In genomic region chr19:55560088-55560682, GRCm38 (mm10) we compare ENCODE assay signal across 27 mouse cellular contexts.
DNase-seq lines count a peak whose midpoint lies in the region; ATAC-seq and TF ChIP-seq lines count a peak whose summit lies in the region.
"Had no signal": no experiment of that assay in that cellular context is flagged by ENCODE, and none has a peak within 500 bp of the region (broad histone marks: within the 10 kb centered on the region; RNA-seq: fewer than 3 reads in every experiment).

No protein-coding gene starts in this region.

- no peaks in the 10 kb centered on the region for H3K79me2 ChIP-seq in heart, adult 2 months (replicated peaks; ENCODE audit: control insufficient read depth, insufficient read depth, low read length)

- TF ChIP-seq CTCF in heart, adult 2 months (IDR thresholded peaks at IDR 0.05), result no peak
- TF ChIP-seq CTCF in lung, embryonic 14.5 days (IDR thresholded peaks at IDR 0.05; ENCODE audit: low read depth), result no peak

- no peaks in the 10 kb centered on the region for H3K36me3 ChIP-seq in embryonic facial prominence, embryonic 14.5 days (ENCODE audit: control insufficient read depth, insufficient read depth, low read length)
- H3K36me3 ChIP-seq in embryonic facial prominence, embryonic 10.5 days (replicated peaks), result no peaks in the 10 kb centered on the region
- H3K36me3 ChIP-seq in heart, adult 2 months (ENCODE audit: control insufficient read depth, insufficient read depth, low read length), result no peaks in the 10 kb centered on the region
- no peaks in the 10 kb centered on the region for H3K36me3 ChIP-seq in lung, embryonic 14.5 days (ENCODE audit: insufficient read depth)
- H3K36me3 ChIP-seq: forebrain, embryonic 15.5 days; heart, embryonic 13.5 days; hindbrain, embryonic 13.5 days had no signal

- H3K27ac ChIP-seq in embryonic facial prominence, embryonic 14.5 days (replicated peaks; ENCODE audit: low read depth, low read length), result no peak overlapping the region
- no peak overlapping the region for H3K27ac ChIP-seq in embryonic facial prominence, embryonic 10.5 days (replicated peaks)
- no peak overlapping the region for H3K27ac ChIP-seq in heart, adult 2 months
- H3K27ac ChIP-seq in lung, embryonic 14.5 days (ENCODE audit: low read depth), result no peak overlapping the region
- H3K27ac ChIP-seq: forebrain, embryonic 15.5 days; heart, embryonic 13.5 days; hindbrain, embryonic 13.5 days; kidney, postnatal 0 days; left cerebral cortex, adult 2 months; midbrain, embryonic 10.5 days; stomach, postnatal 0 days had no signal

- intact Hi-C loops in heart, adult 2 months (cut with DNase I), result loop anchor here (5.0 kb wide), 1 partner anchor 192 kb away; no protein-coding TSS in a partner anchor
- intact Hi-C loops in heart, postnatal 10 days (cut with DNase I), result no loop called here

- no peak for TF ChIP-seq POLR2A in heart, adult 2 months (IDR thresholded peaks at IDR 0.05; ENCODE audit: insufficient read depth, low read depth, low read length)

- no peaks in the 10 kb centered on the region for H3K9me3 ChIP-seq in embryonic facial prominence, embryonic 14.5 days (ENCODE audit: control insufficient read depth, low read length)
- H3K9me3 ChIP-seq in embryonic facial prominence, embryonic 10.5 days, result no peaks in the 10 kb centered on the region
- H3K9me3 ChIP-seq in lung, embryonic 14.5 days (ENCODE audit: low read depth, low read length), result no peaks in the 10 kb centered on the region
- H3K9me3 ChIP-seq: forebrain, embryonic 15.5 days; heart, embryonic 13.5 days; hindbrain, embryonic 13.5 days; midbrain, embryonic 10.5 days had no signal

- peaks cover 35% of the 10 kb centered on the region for H3K4me1 ChIP-seq in embryonic facial prominence, embryonic 14.5 days (ENCODE audit: control insufficient read depth, insufficient read depth, low read length)
- H3K4me1 ChIP-seq in embryonic facial prominence, embryonic 10.5 days, result peaks cover 36% of the 10 kb centered on the region
- peaks cover 9% of the 10 kb centered on the region for H3K4me1 ChIP-seq in heart, adult 2 months (ENCODE audit: control insufficient read depth, insufficient read depth, low read length)
- peaks cover 7% of the 10 kb centered on the region; the same call in 1 of the 2 replicates for H3K4me1 ChIP-seq in lung, embryonic 14.5 days (ENCODE audit: insufficient read depth)

- no peak for ATAC-seq in embryonic facial prominence, embryonic 14.5 days (ENCODE audit: low read depth)
- no peak for ATAC-seq in lung, embryonic 14.5 days (ENCODE audit: insufficient read depth)
- ATAC-seq: forebrain, embryonic 15.5 days; midbrain, embryonic 16.5 days; Patski had no signal

- H3K4me3 ChIP-seq in embryonic facial prominence, embryonic 14.5 days (ENCODE audit: low read depth, low read length), result no peak overlapping the region
- no peak overlapping the region for H3K4me3 ChIP-seq in embryonic facial prominence, embryonic 10.5 days
- H3K4me3 ChIP-seq in heart, adult 2 months, result no peak overlapping the region
- no peak overlapping the region for H3K4me3 ChIP-seq in lung, embryonic 14.5 days (ENCODE audit: low read depth, low read length)
- H3K4me3 ChIP-seq: forebrain, embryonic 15.5 days; heart, embryonic 13.5 days; hindbrain, embryonic 13.5 days; left cerebral cortex, adult 2 months; midbrain, embryonic 10.5 days had no signal

- peak; percentile 75 for DNase-seq in embryonic facial prominence, embryonic 14.5 days (ENCODE audit: low spot score)
- no peak for DNase-seq in embryonic facial prominence, embryonic 10.5 days (ENCODE audit: low spot score)
- peak; percentile 45 to 49 for DNase-seq in heart, adult 2 months
- DNase-seq in heart, postnatal 10 days, result no peak
- peak; percentile 63 for DNase-seq in lung, embryonic 14.5 days
- DNase-seq in lung, postnatal 25 days (ENCODE audit: low spot score), result no peak
- DNase-seq in gastrocnemius, postnatal 25 days, result peak; percentile 36
- DNase-seq in ovary, adult 18-20 months (ENCODE audit: low spot score), result no peak
- DNase-seq: adrenal gland, postnatal 14 days; cerebellum, adult 8-10 months; cerebellum, postnatal 36 days; embryo, embryonic 11 days; kidney, adult 11 months; layer of hippocampus, adult 9-11 months; lung, adult 18-20 months; thymus, adult 2 months; thymus, postnatal 4 days had no signal

- WGBS in embryonic facial prominence, embryonic 14.5 days, result 52% methylated on average over 11 of the region's 11 CpGs
- WGBS in embryonic facial prominence, embryonic 10.5 days, result 82% methylated on average over 11 of the region's 11 CpGs
- WGBS in heart, adult 2 months, result 86% methylated on average over 11 of the region's 11 CpGs
- 64% methylated on average over 11 of the region's 11 CpGs for WGBS in lung, embryonic 14.5 days

- no peak overlapping the region for H3K4me2 ChIP-seq in embryonic facial prominence, embryonic 14.5 days (ENCODE audit: low read depth, low read length)
- H3K4me2 ChIP-seq in lung, embryonic 14.5 days, result no peak overlapping the region
- H3K4me2 ChIP-seq: forebrain, embryonic 15.5 days; heart, embryonic 13.5 days; hindbrain, embryonic 13.5 days; liver, embryonic 11.5 days had no signal

- no peaks in the 10 kb centered on the region for H3K27me3 ChIP-seq in embryonic facial prominence, embryonic 14.5 days (replicated peaks; ENCODE audit: control insufficient read depth, insufficient read depth, low read length)
- peaks cover 55% of the 10 kb centered on the region for H3K27me3 ChIP-seq in embryonic facial prominence, embryonic 10.5 days (replicated peaks; ENCODE audit: low read depth, poor library complexity, severe bottlenecking)
- no peaks in the 10 kb centered on the region for H3K27me3 ChIP-seq in heart, adult 2 months (ENCODE audit: control insufficient read depth, insufficient read depth, low read length)
- H3K27me3 ChIP-seq in lung, embryonic 14.5 days (ENCODE audit: insufficient read depth, low read length), result no peaks in the 10 kb centered on the region
- H3K27me3 ChIP-seq: forebrain, embryonic 15.5 days; heart, embryonic 13.5 days; Patski had no signal

- TF ChIP-seq EP300 in heart, adult 2 months (IDR thresholded peaks at IDR 0.05; ENCODE audit: insufficient read depth, low read depth, low read length), result no peak

- H3K9ac ChIP-seq in embryonic facial prominence, embryonic 14.5 days (ENCODE audit: low read depth, low read length), result no peak overlapping the region
- no peak overlapping the region for H3K9ac ChIP-seq in heart, adult 2 months (ENCODE audit: low read depth, low read length)
- H3K9ac ChIP-seq in lung, embryonic 14.5 days, result no peak overlapping the region
- H3K9ac ChIP-seq: forebrain, embryonic 15.5 days; hindbrain, embryonic 13.5 days had no signal

Comparison
In these comparisons a context has a peak if more than half of its experiments do, and no peak if none do; other contexts are left out.
1. DNase-seq: peak in embryonic facial prominence, embryonic 14.5 days (single experiment), heart, adult 2 months (2 of 2), lung, embryonic 14.5 days (single experiment) and gastrocnemius, postnatal 25 days (single experiment); none in embryonic facial prominence, embryonic 10.5 days (single experiment), heart, postnatal 10 days (0 of 2), lung, postnatal 25 days (single experiment) and ovary, adult 18-20 months (single experiment).